Mouse (Mus musculus) bone marrow macrophage, adult 2 months (primary cell): ENCODE data around the gene Entpd7.

Experiments
- CTCF ChIP-seq: IDR thresholded peaks from 2 replicates; pipeline ENCODE4 v1.5.1; 2012; ENCODE audit warnings: low read depth, mild to moderate bottlenecking, low read length, moderate library complexity
- POLR2A ChIP-seq: IDR thresholded peaks from 2 replicates; pipeline ENCODE4 v1.6.1; 2012; ENCODE audit warnings: mild to moderate bottlenecking, low read depth, low read length, borderline replicate concordance

GRCm38 (mm10) chr19:43648343-43648742 is 41.1 kb upstream of the Entpd7 start:
- no peak for TF ChIP-seq CTCF
- TF ChIP-seq POLR2A: no peak
